Mouse (Mus musculus) MEL (cell line): ENCODE data around the gene Akr1cl. TPM values are rescaled to one million over a fixed set of nuclear protein-coding genes. Genes with fewer than 3 reads are reported as not detected.

Experiments
- DNase-seq: peaks from one replicate; pipeline ENCODE4 v3.0.0; 2011; ENCODE audit warnings: low read depth, low spot score
- H3K27ac ChIP-seq: 2 replicates; pipeline ENCODE4 v1.5.1; 2012; ENCODE audit warnings: low read depth, mild to moderate bottlenecking, control low read depth, low read length, moderate library complexity; ENCODE audit not compliant: control insufficient read depth
- H3K27me3 ChIP-seq, 2 experiments: fragments of 150-350 bp in 1 of 2; sonication (generic) in 1 of 2; 2 replicates each; pipeline ENCODE4 v1.6.1; 2012; ENCODE audit warnings: low read length in 2 of 2, mild to moderate bottlenecking in 2 of 2, improper control_type of control experiment in 1 of 2, moderate library complexity in 1 of 2; ENCODE audit not compliant: insufficient read depth in 2 of 2, control insufficient read depth in 1 of 2
- H3K36me3 ChIP-seq, 2 experiments: 2 replicates each; pipeline ENCODE4 v1.6.1; 2012 to 2014; ENCODE audit warnings: low read length in 2 of 2, improper control_type of control experiment in 1 of 2, inconsistent platforms in 1 of 2, mild to moderate bottlenecking in 1 of 2; ENCODE audit not compliant: insufficient read depth in 2 of 2, control insufficient read depth in 1 of 2
- H3K4me1 ChIP-seq, 2 experiments: fragments of 150-350 bp in 1 of 2; sonication (generic) in 1 of 2; 2 replicates each; pipeline ENCODE4 v1.6.1; 2012; ENCODE audit warnings: low read length in 2 of 2, improper control_type of control experiment in 1 of 2, mild to moderate bottlenecking in 1 of 2; ENCODE audit not compliant: insufficient read depth in 2 of 2, control insufficient read depth in 1 of 2
- H3K4me3 ChIP-seq, 2 experiments: fragments of 150-350 bp in 1 of 2; sonication (generic) in 1 of 2; 2 replicates each; pipeline ENCODE4 v1.5.1; 2012; ENCODE audit warnings: low read depth in 2 of 2, low read length in 2 of 2, mild to moderate bottlenecking in 2 of 2, moderate library complexity in 2 of 2, control low read depth in 1 of 2, improper control_type of control experiment in 1 of 2; ENCODE audit not compliant: control insufficient read depth in 1 of 2, insufficient read depth in 1 of 2
- H3K79me2 ChIP-seq: 2 replicates; pipeline ENCODE4 v1.6.1; 2012; ENCODE audit warnings: mild to moderate bottlenecking, low read length, moderate library complexity; ENCODE audit not compliant: control insufficient read depth, poor library complexity, insufficient read depth
- H3K9ac ChIP-seq: 2 replicates; pipeline ENCODE4 v1.6.1; 2012; ENCODE audit warnings: low read depth, mild to moderate bottlenecking, control low read depth, low read length, moderate library complexity; ENCODE audit not compliant: control insufficient read depth, poor library complexity, severe bottlenecking
- H3K9me3 ChIP-seq: fragments of 150-350 bp; sonication (generic); replicated peaks from 2 replicates; pipeline ENCODE4 v1.6.1; 2012; ENCODE audit warnings: mild to moderate bottlenecking, low read length, improper control_type of control experiment, moderate library complexity; ENCODE audit not compliant: insufficient read depth
- BHLHE40 ChIP-seq: IDR thresholded peaks from 2 replicates; pipeline ENCODE4 v1.6.1; 2012; ENCODE audit warnings: low read depth, mild to moderate bottlenecking, inconsistent platforms, low read length, improper control_type of control experiment, borderline replicate concordance
- CHD2 ChIP-seq: IDR thresholded peaks from 2 replicates; pipeline ENCODE4 v1.6.1; 2011; ENCODE audit warnings: low read length, improper control_type of control experiment
- CTCF ChIP-seq, 3 experiments: IDR thresholded peaks in 2 of 3; conservative IDR thresholded peaks in 1 of 3; 2 replicates each; pipeline ENCODE4 v1.5.1; 2011 to 2012; ENCODE audit warnings: low read length in 3 of 3, low read depth in 2 of 3, mild to moderate bottlenecking in 2 of 3, improper control_type of control experiment in 1 of 3, inconsistent platforms in 1 of 3, mixed read lengths in 1 of 3, moderate library complexity in 1 of 3; ENCODE audit not compliant: control insufficient read depth in 1 of 3, insufficient read depth in 1 of 3, poor library complexity in 1 of 3, severe bottlenecking in 1 of 3
- ELF1 ChIP-seq: IDR thresholded peaks from 2 replicates; pipeline ENCODE4 v1.6.1; 2014; ENCODE audit warnings: low read depth, mild to moderate bottlenecking, inconsistent platforms, low read length, improper control_type of control experiment, moderate library complexity
- GABPA ChIP-seq: IDR thresholded peaks from 2 replicates; pipeline ENCODE4 v1.6.1; 2012; ENCODE audit warnings: low read depth, mild to moderate bottlenecking, inconsistent platforms, low read length, improper control_type of control experiment, moderate library complexity
- HCFC1 ChIP-seq: IDR thresholded peaks from 2 replicates; pipeline ENCODE4 v1.6.1; 2012; ENCODE audit warnings: low read depth, mild to moderate bottlenecking, inconsistent platforms, low read length, improper control_type of control experiment, moderate library complexity
- JUND ChIP-seq: IDR thresholded peaks from 2 replicates; pipeline ENCODE4 v1.6.1; 2011; ENCODE audit warnings: low read depth, mild to moderate bottlenecking, improper control_type of control experiment, low read length
- MAFK ChIP-seq: IDR thresholded peaks from 2 replicates; pipeline ENCODE4 v1.6.1; 2011; ENCODE audit warnings: low read depth, mild to moderate bottlenecking, low read length, improper control_type of control experiment, borderline replicate concordance
- MAX ChIP-seq: IDR thresholded peaks from 2 replicates; pipeline ENCODE4 v1.6.1; 2011; ENCODE audit warnings: low read length, improper control_type of control experiment
- MXI1 ChIP-seq: IDR thresholded peaks from 2 replicates; pipeline ENCODE4 v1.6.1; 2011; ENCODE audit warnings: mild to moderate bottlenecking, low read depth, low read length, improper control_type of control experiment
- MYB ChIP-seq: IDR thresholded peaks from 2 replicates; pipeline ENCODE4 v1.6.1; 2011; ENCODE audit warnings: mild to moderate bottlenecking, low read depth, low read length, improper control_type of control experiment
- MYC ChIP-seq: IDR thresholded peaks from 2 replicates; pipeline ENCODE4 v1.6.1; 2011; ENCODE audit warnings: low read depth, mild to moderate bottlenecking, low read length, improper control_type of control experiment, moderate library complexity
- POLR2A ChIP-seq, 2 experiments: IDR thresholded peaks; 2 replicates each; pipeline ENCODE4 v1.6.1; 2011 to 2012; ENCODE audit warnings: low read length in 2 of 2, mild to moderate bottlenecking in 2 of 2, control low read depth in 1 of 2, improper control_type of control experiment in 1 of 2, low read depth in 1 of 2, moderate library complexity in 1 of 2; ENCODE audit not compliant: control insufficient read depth in 1 of 2, insufficient read depth in 1 of 2, poor library complexity in 1 of 2
- POLR2AphosphoS2 ChIP-seq: IDR thresholded peaks from 2 replicates; pipeline ENCODE4 v1.6.1; 2011; ENCODE audit warnings: low read length, improper control_type of control experiment
- RAD21 ChIP-seq: IDR thresholded peaks from 2 replicates; pipeline ENCODE4 v1.6.1; 2011; ENCODE audit warnings: mild to moderate bottlenecking, low read depth, low read length, improper control_type of control experiment
- RCOR1 ChIP-seq: IDR thresholded peaks from 2 replicates; pipeline ENCODE4 v1.6.1; 2012; ENCODE audit warnings: low read depth, mild to moderate bottlenecking, inconsistent platforms, low read length, improper control_type of control experiment
- SMC3 ChIP-seq: IDR thresholded peaks from 2 replicates; pipeline ENCODE4 v1.6.1; 2011; ENCODE audit warnings: low read depth, low read length, improper control_type of control experiment
- TAL1 ChIP-seq: IDR thresholded peaks from 2 replicates; pipeline ENCODE4 v1.6.1; 2012; ENCODE audit warnings: mild to moderate bottlenecking, inconsistent platforms, low read length, moderate library complexity, mixed read lengths
- TBP ChIP-seq: IDR thresholded peaks from 2 replicates; pipeline ENCODE4 v1.8.0; 2011; ENCODE audit warnings: low read depth, low read length, improper control_type of control experiment
- UBTF ChIP-seq: IDR thresholded peaks from 2 replicates; pipeline ENCODE4 v1.6.1; 2012; ENCODE audit warnings: low read depth, mild to moderate bottlenecking, inconsistent platforms, low read length, improper control_type of control experiment, moderate library complexity, borderline replicate concordance; ENCODE audit not compliant: insufficient read depth
- ZC3H11A ChIP-seq: IDR thresholded peaks from 2 replicates; pipeline ENCODE4 v1.6.1; 2012; ENCODE audit warnings: low read depth, mild to moderate bottlenecking, inconsistent platforms, low read length, improper control_type of control experiment
- ZMIZ1 ChIP-seq: IDR thresholded peaks from 2 replicates; pipeline ENCODE4 v1.6.1; 2012; ENCODE audit warnings: low read depth, mild to moderate bottlenecking, inconsistent platforms, low read length, improper control_type of control experiment, moderate library complexity
- polyA plus RNA-seq, 2 experiments: library from polyadenylated mRNA; stranded (reverse) in 1 of 2; unstranded in 1 of 2; fragments of >175 nt in 1 of 2; fragments of >200 nt in 1 of 2; gene quantifications; 2 replicates each; pipeline versions ENCODE4 v1.2.1 to v1.2.4; 2012; ENCODE audit warnings: low replicate concordance in 2 of 2, low read depth in 1 of 2; ENCODE audit not compliant: insufficient read length in 2 of 2, insufficient read depth in 1 of 2, missing spikeins in 1 of 2
- total RNA-seq: library from RNA; depleted of rRNA; stranded (reverse); fragments of 300-350 nt; gene quantifications from 2 replicates; pipeline ENCODE4 v1.2.3, GENCODE M21; 2012

Akr1cl gene
- total and polyA plus RNA-seq, 3 experiments = not detected

GRCm38 (mm10) chr1:65010153-65010552, 22.4 kb downstream of the Akr1cl start:
- no peaks in the 10 kb centered on the region for H3K79me2 ChIP-seq
- H3K36me3 ChIP-seq = no peaks in the 10 kb centered on the region
- peak overlapping the region; percentile 32 to 52; a peak in 3 of 4 replicates for H3K4me3 ChIP-seq
- H3K4me1 ChIP-seq = no peaks in the 10 kb centered on the region
- no peak overlapping the region for H3K27ac ChIP-seq
- TF ChIP-seq POLR2A (IDR thresholded peaks at IDR 0.05; ENCODE audit: control insufficient read depth in 1 of 2, insufficient read depth in 1 of 2, low read depth in 1 of 2, low read length in 2 of 2, poor library complexity in 1 of 2) (no peak), MAX (no peak), POLR2AphosphoS2 (no peak), HCFC1 (no peak), UBTF (no peak), JUND (no peak), ZC3H11A (peak; percentile 78), ZMIZ1 (no peak), CTCF (IDR thresholded peaks at IDR 0.05 in 2 of 3, conservative IDR thresholded peaks at IDR 0.05 in 1 of 3; ENCODE audit: control insufficient read depth in 1 of 3, insufficient read depth in 1 of 3, low read depth in 2 of 3, low read length in 3 of 3, poor library complexity in 1 of 3, severe bottlenecking in 1 of 3) (peak; percentile 78 to 97 (median 91)), MYC (peak; percentile 43; the same call in 1 of the 2 replicates), ELF1 (0 out of 2 replicates have a peak, but pooled peaks have one; percentile 11), RAD21 (peak; percentile 83), SMC3 (peak; percentile 92)
- TF ChIP-seq, all 39 proteins: peak for 6
- no peaks in the 10 kb centered on the region; a peak in 1 of 4 replicates for H3K27me3 ChIP-seq
- H3K9ac ChIP-seq = peak overlapping the region; percentile 50; the same call in 1 of the 2 replicates
- no peaks in the 10 kb centered on the region for H3K9me3 ChIP-seq
- peak; percentile 90 for DNase-seq

- Histone ChIP-seq H3K4me3 (no peak overlapping the region), H3K79me2 (no peaks in the 10 kb centered on the region), H3K4me1 (no peaks in the 10 kb centered on the region), H3K9me3 (no peaks in the 10 kb centered on the region), H3K9ac (no peak overlapping the region), H3K27me3 (no peaks in the 10 kb centered on the region; a peak in 1 of 4 replicates), H3K36me3 (no peaks in the 10 kb centered on the region), H3K27ac (no peak overlapping the region)
- DNase-seq = no peak
- TF ChIP-seq ELF1 (no peak), CTCF (IDR thresholded peaks at IDR 0.05 in 2 of 3, conservative IDR thresholded peaks at IDR 0.05 in 1 of 3; ENCODE audit: control insufficient read depth in 1 of 3, insufficient read depth in 1 of 3, low read depth in 2 of 3, low read length in 3 of 3, poor library complexity in 1 of 3, severe bottlenecking in 1 of 3) (no peak), MAFK (no peak), TBP (no peak), MXI1 (no peak), TAL1 (no peak), POLR2A (IDR thresholded peaks at IDR 0.05; ENCODE audit: control insufficient read depth in 1 of 2, insufficient read depth in 1 of 2, low read depth in 1 of 2, low read length in 2 of 2, poor library complexity in 1 of 2) (no peak), GABPA (no peak), ZC3H11A (no peak), POLR2AphosphoS2 (no peak), MYB (no peak), CHD2 (no peak), MAX (no peak), BHLHE40 (no peak), UBTF (no peak), RCOR1 (no peak)
Observed at GRCm38 (mm10) chr1:65005575-65005974, 27.0 kb downstream of the Akr1cl start.
